Comparison of ENCODE assay signal across 7 mouse cellular contexts in genomic region chr3:52197982-52198750, GRCm38 (mm10).
DNase-seq lines count a peak whose midpoint lies in the region; TF ChIP-seq lines count a peak whose summit lies in the region.

No protein-coding gene starts in this region.

- H3K27ac ChIP-seq in embryonic facial prominence, embryonic 10.5 days (replicated peaks), result peak overlapping the region; percentile 48; the same call in 1 of the 2 replicates
- peak overlapping the region; percentile 74 for H3K27ac ChIP-seq in macrophage
- H3K27ac ChIP-seq in thymus, adult 2 months (ENCODE audit: control insufficient read depth, insufficient read depth, low read length), result peak overlapping the region; percentile 53

- 0 out of 2 replicates have a peak, but pooled peaks have one; percentile 32 for TF ChIP-seq POLR2A in thymus, adult 2 months (IDR thresholded peaks at IDR 0.05; ENCODE audit: control insufficient read depth, extremely low read depth, insufficient read depth, low read length, poor library complexity)

- H3K4me3 ChIP-seq in embryonic facial prominence, embryonic 10.5 days, result no peak overlapping the region
- H3K4me3 ChIP-seq in macrophage (ENCODE audit: inconsistent target), result peak overlapping the region; percentile 19
- H3K4me3 ChIP-seq in thymus, adult 2 months (ENCODE audit: control insufficient read depth, insufficient read depth, low read length), result peak overlapping the region; percentile 36

- no peaks in the 10 kb centered on the region for H3K79me2 ChIP-seq in macrophage (ENCODE audit: inconsistent target)

- intact Hi-C loops in heart, postnatal 36 days (cut with DNase I), result loop anchor here (2.0 kb wide), 3 partner anchors 151 to 497 kb away; no protein-coding TSS in a partner anchor

- H3K36me3 ChIP-seq in embryonic facial prominence, embryonic 10.5 days (replicated peaks), result no peaks in the 10 kb centered on the region
- no peaks in the 10 kb centered on the region for H3K36me3 ChIP-seq in macrophage (ENCODE audit: inconsistent target)
- H3K36me3 ChIP-seq in thymus, adult 2 months (ENCODE audit: control insufficient read depth, insufficient read depth, low read length), result no peaks in the 10 kb centered on the region

- no peaks in the 10 kb centered on the region for H3K9me3 ChIP-seq in embryonic facial prominence, embryonic 10.5 days

- H3K27me3 ChIP-seq in embryonic facial prominence, embryonic 10.5 days (replicated peaks; ENCODE audit: low read depth, poor library complexity, severe bottlenecking), result 0 out of 2 replicates have a peak, but pooled peaks cover 11% of the 10 kb centered on the region
- no peaks in the 10 kb centered on the region for H3K27me3 ChIP-seq in thymus, adult 2 months (ENCODE audit: control insufficient read depth, insufficient read depth, low read length)

- no peak for TF ChIP-seq CTCF in thymus, adult 2 months (IDR thresholded peaks at IDR 0.05; ENCODE audit: borderline replicate concordance, control insufficient read depth, extremely low read depth, insufficient read depth, low read length, poor library complexity)

- H3K4me1 ChIP-seq in embryonic facial prominence, embryonic 10.5 days, result peaks cover 33% of the 10 kb centered on the region
- peaks cover 19% of the 10 kb centered on the region for H3K4me1 ChIP-seq in thymus, adult 2 months (replicated peaks; ENCODE audit: control insufficient read depth, insufficient read depth, low read length)

- DNase-seq in CD4-positive, CD25-positive, alpha-beta regulatory T cell, adult 2 months (ENCODE audit: low read depth, low spot score), result peak; percentile 91
- DNase-seq in Muller cell, postnatal 12 days (ENCODE audit: inconsistent ontology term), result peak; percentile 69
- DNase-seq in embryonic facial prominence, embryonic 10.5 days (ENCODE audit: low spot score), result no peak
- DNase-seq in heart, postnatal 36 days, result peak; percentile 42 to 51
- peak; percentile 28 to 35 for DNase-seq in layer of hippocampus, postnatal 25 days (ENCODE audit: extremely low spot score in 1 of 2, low spot score in 1 of 2)
- DNase-seq in thymus, adult 2 months, result peak; percentile 65

- WGBS in embryonic facial prominence, embryonic 10.5 days, result 79% methylated on average over 23 of the region's 23 CpGs
- 29% methylated on average over 23 of the region's 23 CpGs for WGBS in macrophage (ENCODE audit: missing documents)
- 23% methylated on average over 23 of the region's 23 CpGs for WGBS in thymus, adult 2 months
